Mouse (Mus musculus) testis, adult 2 months (tissue): ENCODE measurements around the gene Zkscan2. TPM values are rescaled to one million over a fixed set of nuclear protein-coding genes. Genes with fewer than 3 reads are reported as not detected.

Source experiments
- H3K27ac ChIP-seq: fragments of 200-500 bp; 2 replicates; pipeline ENCODE4 v1.5.1; 2012; ENCODE audit warnings: low read depth, low read length; ENCODE audit not compliant: control insufficient read depth, insufficient read depth
- H3K27me3 ChIP-seq: fragments of 200-500 bp; 2 replicates; pipeline ENCODE4 v1.6.1; 2012; ENCODE audit warnings: mild to moderate bottlenecking, low read length, moderate library complexity; ENCODE audit not compliant: control insufficient read depth, insufficient read depth
- H3K36me3 ChIP-seq: fragments of 200-500 bp; 2 replicates; pipeline ENCODE4 v1.6.1; 2012; ENCODE audit warnings: mild to moderate bottlenecking, low read length; ENCODE audit not compliant: control insufficient read depth, insufficient read depth
- H3K4me1 ChIP-seq: fragments of 200-500 bp; 2 replicates; pipeline ENCODE4 v1.6.1; 2012; ENCODE audit warnings: low read length; ENCODE audit not compliant: control insufficient read depth, insufficient read depth
- H3K4me3 ChIP-seq: fragments of 200-500 bp; 2 replicates; pipeline ENCODE4 v1.5.1; 2012; ENCODE audit warnings: low read depth, mild to moderate bottlenecking, low read length, moderate library complexity, mixed read lengths; ENCODE audit not compliant: control insufficient read depth
- CTCF ChIP-seq: fragments of 200-500 bp; IDR thresholded peaks from 2 replicates; pipeline ENCODE4 v1.5.1; 2012; ENCODE audit warnings: low read depth, mild to moderate bottlenecking, inconsistent platforms, low read length, moderate library complexity; ENCODE audit not compliant: control insufficient read depth, insufficient read depth, insufficient replicate concordance
- POLR2A ChIP-seq: fragments of 200-500 bp; IDR thresholded peaks from 2 replicates; pipeline ENCODE4 v1.6.1; 2012; ENCODE audit warnings: low read depth, mild to moderate bottlenecking, inconsistent platforms, low read length, moderate library complexity; ENCODE audit not compliant: control insufficient read depth
- polyA plus RNA-seq: library from polyadenylated mRNA; depleted of rRNA; stranded (reverse); fragments of >200 nt; gene quantifications from 2 replicates; pipeline ENCODE4 v1.2.3, GENCODE M21; 2012

Zkscan2 gene
- polyA plus RNA-seq, 1 experiment, result 2.5 TPM

DNA sequence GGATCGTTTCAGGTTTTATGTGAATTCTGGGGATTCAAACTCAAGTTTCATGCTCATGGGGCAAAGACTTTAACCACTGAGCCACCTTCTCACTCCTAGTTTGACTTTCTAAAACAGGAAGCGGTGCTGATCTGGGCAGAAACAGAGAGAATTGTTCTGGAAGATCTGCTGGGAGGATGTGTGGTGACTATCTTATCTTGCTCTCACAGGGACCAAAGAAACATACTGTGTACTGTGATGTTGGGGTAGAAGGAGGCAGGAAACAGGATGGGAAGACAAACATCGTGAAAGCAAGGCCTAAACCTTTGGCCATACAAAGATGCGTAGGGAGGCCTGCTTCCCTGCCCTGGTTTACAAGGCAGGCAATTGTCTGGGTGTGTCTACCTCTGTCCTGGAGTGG, 41.0 kb downstream of the Zkscan2 start:
- Histone ChIP-seq H3K4me3 (no peak overlapping the region), H3K27me3 (no peaks in the 10 kb centered on the region), H3K27ac (no peak overlapping the region), H3K4me1 (no peaks in the 10 kb centered on the region), H3K36me3 (no peaks in the 10 kb centered on the region)
- TF ChIP-seq POLR2A (no peak), CTCF (no peak)

DNA sequence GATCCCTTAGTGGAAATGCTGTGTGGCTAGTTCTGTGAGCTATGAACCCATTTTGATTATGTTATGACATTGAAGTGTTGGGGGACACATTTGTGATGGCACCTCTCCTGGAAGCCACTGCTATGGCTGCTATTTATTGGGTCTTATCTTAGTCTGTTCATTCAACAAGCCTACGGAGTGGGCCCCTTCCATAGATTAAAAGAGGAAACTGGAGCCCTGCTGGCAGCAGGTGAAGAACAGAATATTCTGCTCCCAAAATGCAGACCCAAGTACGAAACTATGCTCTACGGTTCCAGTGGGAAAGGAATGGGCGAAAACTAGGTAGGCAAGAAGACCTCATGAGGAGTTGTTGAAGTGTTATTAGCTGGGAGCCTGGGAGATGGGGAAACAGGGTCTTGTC, 41.9 kb downstream of the Zkscan2 start:
- H3K4me1 ChIP-seq, result no peaks in the 10 kb centered on the region
- H3K4me3 ChIP-seq, result no peak overlapping the region
- TF ChIP-seq CTCF (no peak), POLR2A (no peak)
- no peak overlapping the region for H3K27ac ChIP-seq
- H3K36me3 ChIP-seq, result no peaks in the 10 kb centered on the region
- no peaks in the 10 kb centered on the region for H3K27me3 ChIP-seq

DNA sequence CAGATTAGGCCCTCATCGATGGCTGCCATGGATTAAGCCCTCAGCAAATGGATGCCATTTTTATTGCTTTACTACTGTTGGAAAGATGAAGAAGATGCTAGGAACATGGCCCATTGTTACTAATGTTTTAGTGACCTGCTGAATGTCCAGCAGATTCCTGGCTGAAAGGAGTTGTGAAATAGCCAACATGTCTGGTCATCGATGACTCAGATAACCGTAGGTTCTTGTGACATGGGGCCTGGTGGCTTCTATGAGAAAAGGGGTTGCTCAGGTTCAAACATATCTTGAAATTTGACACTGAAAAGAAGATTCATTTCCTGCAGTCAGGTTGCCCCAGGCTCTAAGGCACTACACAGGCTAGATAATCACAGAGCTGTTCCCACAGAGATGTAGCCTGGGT, 45.2 kb downstream of the Zkscan2 start:
- H3K27ac ChIP-seq, result no peak overlapping the region
- no peak overlapping the region for H3K4me3 ChIP-seq
- H3K27me3 ChIP-seq, result no peaks in the 10 kb centered on the region
- H3K4me1 ChIP-seq, result no peaks in the 10 kb centered on the region
- no peak for TF ChIP-seq CTCF
- no peaks in the 10 kb centered on the region for H3K36me3 ChIP-seq

DNA sequence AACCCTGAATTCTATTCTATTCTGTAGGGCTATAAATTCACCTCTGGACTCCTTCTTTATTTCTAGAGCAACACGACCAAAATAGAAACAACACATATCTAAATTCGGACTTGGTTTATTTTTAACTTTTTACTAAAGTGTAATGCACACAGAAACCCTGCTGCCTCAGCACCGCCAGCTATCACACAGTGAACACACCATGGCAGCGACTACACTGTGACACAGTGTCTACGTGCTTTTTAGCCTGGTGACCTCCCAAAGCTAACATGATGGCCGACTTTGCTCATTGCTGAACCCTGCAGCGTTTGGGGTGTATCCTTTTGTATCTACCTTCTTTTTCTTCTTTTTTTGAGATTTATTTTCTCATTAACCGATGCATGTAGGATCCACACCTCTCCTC, 47.2 kb downstream of the Zkscan2 start:
- Histone ChIP-seq H3K27ac (no peak overlapping the region), H3K4me1 (no peaks in the 10 kb centered on the region)
- TF ChIP-seq CTCF (no peak), POLR2A (no peak)

DNA sequence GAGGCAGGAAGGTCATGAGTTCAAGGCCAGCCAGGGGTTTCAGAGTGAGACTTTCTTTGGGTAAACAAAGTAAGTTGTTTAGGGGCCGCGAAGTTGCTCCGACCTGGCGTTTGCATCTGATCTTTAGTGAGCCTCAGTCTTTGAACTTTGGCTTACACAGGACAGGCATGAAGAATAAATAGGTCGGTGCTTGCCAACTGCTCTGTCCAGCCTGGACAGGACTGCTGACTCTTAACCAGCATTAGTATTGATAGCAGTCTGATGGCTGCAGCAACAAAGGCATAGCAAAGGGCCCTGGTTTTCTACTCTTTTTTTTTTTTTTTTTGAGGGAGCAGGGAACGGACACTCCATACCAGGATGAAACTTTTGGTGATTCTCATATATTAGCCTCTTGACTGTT, 47.7 kb downstream of the Zkscan2 start:
- no peak overlapping the region for H3K4me3 ChIP-seq
- no peaks in the 10 kb centered on the region for H3K36me3 ChIP-seq
- no peaks in the 10 kb centered on the region for H3K27me3 ChIP-seq
- no peak overlapping the region for H3K27ac ChIP-seq
- no peak for TF ChIP-seq POLR2A
- no peak for TF ChIP-seq CTCF
- H3K4me1 ChIP-seq, result no peaks in the 10 kb centered on the region

More for the DNA sequence above, 47.2 kb downstream of the Zkscan2 start:
- no peaks in the 10 kb centered on the region for H3K36me3 ChIP-seq
- no peak overlapping the region for H3K4me3 ChIP-seq
- H3K27me3 ChIP-seq, result no peaks in the 10 kb centered on the region

DNA sequence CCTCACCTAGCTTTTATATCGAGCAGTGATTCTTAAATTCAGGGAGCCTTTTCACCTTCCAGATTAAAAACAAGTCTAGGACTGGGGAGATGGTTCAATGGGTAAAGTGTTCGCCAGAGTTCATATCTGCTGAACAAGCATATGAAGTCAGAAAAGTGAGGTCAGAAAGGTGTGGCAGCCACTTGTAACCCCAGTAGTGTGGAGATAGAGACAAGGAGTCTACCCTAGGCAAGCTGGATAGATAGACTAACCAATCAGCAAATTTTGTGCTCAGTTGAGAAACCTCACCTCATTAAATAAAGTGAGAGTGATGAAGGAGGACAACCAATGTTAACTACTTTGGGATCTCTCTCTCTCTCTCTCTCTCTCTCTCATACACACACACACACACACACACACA, 49.7 kb downstream of the Zkscan2 start:
- TF ChIP-seq CTCF, result no peak
- no peak for TF ChIP-seq POLR2A
- Histone ChIP-seq H3K4me3 (no peak overlapping the region), H3K27me3 (no peaks in the 10 kb centered on the region), H3K4me1 (no peaks in the 10 kb centered on the region), H3K36me3 (no peaks in the 10 kb centered on the region), H3K27ac (no peak overlapping the region)

DNA sequence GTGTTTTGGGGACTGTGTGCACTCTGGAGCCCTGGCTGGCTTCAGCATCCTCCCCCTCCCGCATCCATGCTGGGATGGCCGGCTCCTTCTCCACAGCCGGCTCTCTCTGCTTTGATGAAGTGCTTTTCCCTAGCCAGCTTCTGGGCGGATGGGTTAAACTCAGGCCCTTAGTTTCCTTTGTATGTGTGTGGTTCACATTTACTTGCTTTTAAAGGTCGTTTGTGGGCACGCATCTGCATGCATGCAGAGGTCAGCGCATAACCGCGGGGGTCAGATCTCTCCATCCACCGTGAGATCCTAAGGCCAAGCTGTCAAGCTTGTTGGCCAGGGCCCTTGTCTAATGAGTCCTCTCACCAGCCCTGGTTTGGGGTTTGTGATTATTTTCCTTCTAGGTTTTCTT, 50.6 kb downstream of the Zkscan2 start:
- TF ChIP-seq CTCF, result no peak
- TF ChIP-seq POLR2A, result no peak
- H3K27me3 ChIP-seq, result no peaks in the 10 kb centered on the region
- H3K4me3 ChIP-seq, result no peak overlapping the region
- no peaks in the 10 kb centered on the region for H3K4me1 ChIP-seq
- no peaks in the 10 kb centered on the region for H3K36me3 ChIP-seq
- H3K27ac ChIP-seq, result no peak overlapping the region

DNA sequence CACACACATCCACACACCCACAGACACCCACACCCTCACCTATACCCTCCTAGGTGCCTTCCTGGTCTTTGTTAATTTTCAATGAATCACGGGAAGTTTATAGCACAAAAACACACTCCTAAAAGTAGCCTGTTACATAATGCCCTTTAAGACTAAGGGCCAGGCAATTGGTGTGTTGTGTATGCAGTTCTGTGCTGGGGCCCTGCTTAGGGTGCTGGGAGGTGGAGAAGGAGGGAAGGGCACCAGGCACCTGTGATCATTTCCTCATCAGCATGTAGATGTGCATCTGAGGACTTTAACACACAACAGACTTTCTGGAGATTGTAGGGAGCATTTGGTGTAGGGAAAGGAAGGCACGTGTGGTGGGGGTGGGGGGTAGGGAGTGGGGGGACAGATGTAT, 51.5 kb downstream of the Zkscan2 start:
- Histone ChIP-seq H3K27ac (no peak overlapping the region), H3K4me1 (no peaks in the 10 kb centered on the region), H3K36me3 (no peaks in the 10 kb centered on the region), H3K4me3 (no peak overlapping the region), H3K27me3 (no peaks in the 10 kb centered on the region)
- TF ChIP-seq POLR2A (no peak), CTCF (no peak)
